Mouse (Mus musculus) forebrain, embryonic 15.5 days (tissue): ENCODE measurements around the gene Hypk. TPM values are rescaled to one million over a fixed set of nuclear protein-coding genes. Genes with fewer than 3 reads are reported as not detected.

ENCODE experiments used
- ATAC-seq: fragments of 200-750 bp; cut with Nextera tagmentation; replicated peaks from 2 replicates; pipeline ENCODE4 v1.8.0; 2017; ENCODE audit warnings: mild to moderate bottlenecking, moderate TSS enrichment, moderate library complexity
- H3K27ac ChIP-seq: fragments of 300-500 bp; sonication (generic); replicated peaks from 2 replicates; pipeline ENCODE4 v1.5.1; 2015; ENCODE audit warnings: mild to moderate bottlenecking, inconsistent platforms
- H3K27me3 ChIP-seq: fragments of 300-500 bp; sonication (generic); 2 replicates; pipeline ENCODE4 v1.6.1; 2015; ENCODE audit warnings: inconsistent platforms
- H3K36me3 ChIP-seq: fragments of 300-500 bp; sonication (generic); 2 replicates; pipeline ENCODE4 v1.6.1; 2015; ENCODE audit warnings: mild to moderate bottlenecking, inconsistent platforms
- H3K4me1 ChIP-seq: fragments of 300-500 bp; sonication (generic); 2 replicates; pipeline ENCODE4 v1.6.1; 2015; ENCODE audit warnings: inconsistent platforms
- H3K4me2 ChIP-seq: fragments of 300-500 bp; sonication (generic); replicated peaks from 2 replicates; pipeline ENCODE4 v1.6.1; 2015; ENCODE audit warnings: mild to moderate bottlenecking, inconsistent platforms
- H3K4me3 ChIP-seq: fragments of 300-500 bp; sonication (generic); 2 replicates; pipeline ENCODE4 v1.5.1; 2015; ENCODE audit warnings: mild to moderate bottlenecking, inconsistent platforms
- H3K9ac ChIP-seq: fragments of 300-500 bp; sonication (generic); replicated peaks from 2 replicates; pipeline ENCODE4 v1.6.1; 2015; ENCODE audit warnings: mild to moderate bottlenecking, inconsistent platforms
- H3K9me3 ChIP-seq: fragments of 300-500 bp; sonication (generic); 2 replicates; pipeline ENCODE4 v1.6.1; 2016; ENCODE audit warnings: inconsistent platforms
- WGBS: fragments of 180-500 bp; shearing (Covaris S2); methylation state at CpG from one replicate; pipeline ENCODE4 v1.1.7; 2015; ENCODE audit warnings: mixed read lengths; 5-methylcytosine and 5-hydroxymethylcytosine counted together
- polyA plus RNA-seq: library from polyadenylated mRNA; unstranded; fragments of >200 nt; fragmentation: Nextera tagmentation; extraction: Ambion mirVana; gene quantifications from 2 replicates; pipeline ENCODE4 v1.2.1, GENCODE M21; 2015

The Hypk gene
- polyA plus RNA-seq = 112 TPM in 2 replicates

GRCm38 (mm10) chr2:121452990-121453389 is at the start of gene Hypk:
Hypk (plus strand) TSS chr2:121453290.
- ATAC-seq = no peak
- Histone ChIP-seq H3K4me2 (no peak within 1 kb of the TSS), H3K27me3 (no peaks in the 10 kb centered on the region), H3K36me3 (peaks cover 16% of the 10 kb centered on the region), H3K27ac (no peak within 1 kb of the TSS), H3K4me1 (peaks cover 35% of the 10 kb centered on the region), H3K9ac (no peak within 1 kb of the TSS), H3K4me3 (no peak within 1 kb of the TSS), H3K9me3 (no peaks in the 10 kb centered on the region)
- 81% methylated on average over 4 of the region's 4 CpGs for WGBS

GRCm38 (mm10) chr2:121403296-121403695 is 49.8 kb upstream of the Hypk start:
- no peak overlapping the region for H3K4me2 ChIP-seq
- ATAC-seq = no peak
- H3K27me3 ChIP-seq = no peaks in the 10 kb centered on the region
- no peak overlapping the region for H3K9ac ChIP-seq
- no peaks in the 10 kb centered on the region for H3K4me1 ChIP-seq
- no peak overlapping the region for H3K4me3 ChIP-seq
- no peak overlapping the region for H3K27ac ChIP-seq
- no peaks in the 10 kb centered on the region for H3K36me3 ChIP-seq
- H3K9me3 ChIP-seq = no peaks in the 10 kb centered on the region

GRCm38 (mm10) chr2:121408160-121408559 is 44.9 kb upstream of the Hypk start:
- Histone ChIP-seq H3K4me2 (no peak overlapping the region), H3K4me1 (peaks cover 8% of the 10 kb centered on the region), H3K4me3 (no peak overlapping the region), H3K9me3 (no peaks in the 10 kb centered on the region), H3K36me3 (no peaks in the 10 kb centered on the region), H3K27ac (no peak overlapping the region), H3K9ac (no peak overlapping the region), H3K27me3 (no peaks in the 10 kb centered on the region)
- ATAC-seq = no peak
- 33% methylated on average over 4 of the region's 4 CpGs for WGBS

- Histone ChIP-seq H3K4me1 (peaks cover 31% of the 10 kb centered on the region), H3K4me3 (peak overlapping the region; percentile 91), H3K4me2 (peak overlapping the region; percentile 47), H3K9me3 (no peaks in the 10 kb centered on the region), H3K9ac (peak overlapping the region; percentile 69), H3K36me3 (peaks cover 5% of the 10 kb centered on the region; the same call in 1 of the 2 replicates), H3K27me3 (no peaks in the 10 kb centered on the region), H3K27ac (peak overlapping the region; percentile 97)
- 12% methylated on average over 4 of the region's 4 CpGs for WGBS
- ATAC-seq = no peak
Measured at GRCm38 (mm10) chr2:121412843-121413386, 40.2 kb upstream of the Hypk start.

GRCm38 (mm10) chr2:121413387-121414042 is 39.6 kb upstream of the Hypk start, which contains the start of the genes Pdia3 and Catsper2:
Pdia3 (plus strand) TSS chr2:121413775.
Catsper2 (minus strand) TSS chr2:121413792.
- peak; percentile 100 for ATAC-seq
- Histone ChIP-seq H3K36me3 (peaks cover 8% of the 10 kb centered on the region), H3K4me3 (peak within 1 kb of the TSS; percentile 91), H3K9me3 (no peaks in the 10 kb centered on the region), H3K9ac (peak within 1 kb of the TSS; percentile 97), H3K4me1 (peaks cover 31% of the 10 kb centered on the region), H3K27me3 (no peaks in the 10 kb centered on the region), H3K27ac (peak within 1 kb of the TSS; percentile 97), H3K4me2 (peak within 1 kb of the TSS; percentile 70)
- 0% methylated on average over 64 of the region's 68 CpGs for WGBS

- peak overlapping the region; percentile 97 for H3K27ac ChIP-seq
- peak; percentile 65 for ATAC-seq
- H3K4me2 ChIP-seq = peak overlapping the region; percentile 70
- peaks cover 12% of the 10 kb centered on the region for H3K36me3 ChIP-seq
- H3K27me3 ChIP-seq = no peaks in the 10 kb centered on the region
- H3K9ac ChIP-seq = peak overlapping the region; percentile 97
- H3K4me1 ChIP-seq = peaks cover 31% of the 10 kb centered on the region
- no peaks in the 10 kb centered on the region for H3K9me3 ChIP-seq
- peak overlapping the region; percentile 91 for H3K4me3 ChIP-seq
- under 1% methylated on average over 32 of the region's 32 CpGs for WGBS
Measured at GRCm38 (mm10) chr2:121414139-121414685, 38.9 kb upstream of the Hypk start.

- Histone ChIP-seq H3K4me2 (peak overlapping the region; percentile 70), H3K4me3 (peak overlapping the region; percentile 91), H3K9ac (peak overlapping the region; percentile 97; the same call in 1 of the 2 replicates), H3K36me3 (peaks cover 16% of the 10 kb centered on the region), H3K9me3 (no peaks in the 10 kb centered on the region), H3K27me3 (no peaks in the 10 kb centered on the region), H3K4me1 (peaks cover 31% of the 10 kb centered on the region), H3K27ac (no peak overlapping the region)
- ATAC-seq = no peak
- WGBS = 65% methylated on average over 3 of the region's 3 CpGs
Measured at GRCm38 (mm10) chr2:121415103-121415502, 38.0 kb upstream of the Hypk start.

- Histone ChIP-seq H3K9ac (peak overlapping the region; percentile 97; the same call in 1 of the 2 replicates), H3K4me3 (peak overlapping the region; percentile 91; the same call in 1 of the 2 replicates), H3K9me3 (no peaks in the 10 kb centered on the region), H3K27ac (no peak overlapping the region), H3K4me2 (peak overlapping the region; percentile 70), H3K4me1 (peaks cover 31% of the 10 kb centered on the region), H3K27me3 (no peaks in the 10 kb centered on the region), H3K36me3 (peaks cover 16% of the 10 kb centered on the region)
- WGBS = 87% methylated on average over 3 of the region's 3 CpGs
- ATAC-seq = no peak
Measured at GRCm38 (mm10) chr2:121415591-121415990, 37.5 kb upstream of the Hypk start.

GRCm38 (mm10) chr2:121416356-121416755 is 36.7 kb upstream of the Hypk start:
- WGBS = 95% methylated on average over 6 of the region's 6 CpGs
- H3K4me1 ChIP-seq = peaks cover 31% of the 10 kb centered on the region
- no peak overlapping the region for H3K9ac ChIP-seq
- no peaks in the 10 kb centered on the region for H3K27me3 ChIP-seq
- ATAC-seq = no peak
- H3K4me3 ChIP-seq = no peak overlapping the region
- H3K9me3 ChIP-seq = no peaks in the 10 kb centered on the region
- H3K27ac ChIP-seq = no peak overlapping the region
- 0 out of 2 replicates have a peak overlapping the region, but pooled peaks have one; percentile 1 for H3K4me2 ChIP-seq
- peaks cover 18% of the 10 kb centered on the region for H3K36me3 ChIP-seq

GRCm38 (mm10) chr2:121418476-121418875 is 34.6 kb upstream of the Hypk start:
- H3K36me3 ChIP-seq = peaks cover 36% of the 10 kb centered on the region
- no peak overlapping the region for H3K27ac ChIP-seq
- 93% methylated on average over 3 of the region's 3 CpGs for WGBS
- no peaks in the 10 kb centered on the region for H3K27me3 ChIP-seq
- ATAC-seq = no peak
- peaks cover 23% of the 10 kb centered on the region for H3K4me1 ChIP-seq
- no peak overlapping the region for H3K4me2 ChIP-seq
- H3K4me3 ChIP-seq = no peak overlapping the region
- no peak overlapping the region for H3K9ac ChIP-seq
- H3K9me3 ChIP-seq = no peaks in the 10 kb centered on the region

GRCm38 (mm10) chr2:121423166-121423565 is 29.9 kb upstream of the Hypk start:
- Histone ChIP-seq H3K4me3 (no peak overlapping the region), H3K27me3 (no peaks in the 10 kb centered on the region), H3K9me3 (no peaks in the 10 kb centered on the region), H3K36me3 (peaks cover 74% of the 10 kb centered on the region), H3K4me1 (no peaks in the 10 kb centered on the region), H3K9ac (no peak overlapping the region), H3K4me2 (no peak overlapping the region), H3K27ac (no peak overlapping the region)
- ATAC-seq = no peak
- WGBS = 96% methylated on average over 2 of the region's 2 CpGs

- 93% methylated on average over 2 of the region's 2 CpGs for WGBS
- no peak for ATAC-seq
- no peaks in the 10 kb centered on the region for H3K27me3 ChIP-seq
- H3K36me3 ChIP-seq = peaks cover 89% of the 10 kb centered on the region
- H3K4me1 ChIP-seq = no peaks in the 10 kb centered on the region
- H3K4me2 ChIP-seq = no peak overlapping the region
- H3K9ac ChIP-seq = no peak overlapping the region
- no peaks in the 10 kb centered on the region for H3K9me3 ChIP-seq
- H3K4me3 ChIP-seq = no peak overlapping the region
- no peak overlapping the region for H3K27ac ChIP-seq
Measured at GRCm38 (mm10) chr2:121425890-121426289, 27.2 kb upstream of the Hypk start.
